Mouse (Mus musculus) sigmoid colon, adult 10 weeks (tissue): ENCODE measurements around the gene 2610044O15Rik8. TPM values are rescaled to one million over a fixed set of nuclear protein-coding genes. Genes with fewer than 3 reads are reported as not detected.

Experiments
- polyA plus RNA-seq: library from polyadenylated mRNA; stranded (reverse); fragments of 350-450 nt; fragmentation: Illumina TruSeq; extraction: RNeasy Lipid Tissue Mini Kit (QIAGEN cat#74804); gene quantifications from one replicate; pipeline ENCODE4 v1.2.3, GENCODE M21; 2014; ENCODE audit warnings: low read depth, low replicate concordance

2610044O15Rik8 gene
- polyA plus RNA-seq: 78.8 TPM

DNA sequence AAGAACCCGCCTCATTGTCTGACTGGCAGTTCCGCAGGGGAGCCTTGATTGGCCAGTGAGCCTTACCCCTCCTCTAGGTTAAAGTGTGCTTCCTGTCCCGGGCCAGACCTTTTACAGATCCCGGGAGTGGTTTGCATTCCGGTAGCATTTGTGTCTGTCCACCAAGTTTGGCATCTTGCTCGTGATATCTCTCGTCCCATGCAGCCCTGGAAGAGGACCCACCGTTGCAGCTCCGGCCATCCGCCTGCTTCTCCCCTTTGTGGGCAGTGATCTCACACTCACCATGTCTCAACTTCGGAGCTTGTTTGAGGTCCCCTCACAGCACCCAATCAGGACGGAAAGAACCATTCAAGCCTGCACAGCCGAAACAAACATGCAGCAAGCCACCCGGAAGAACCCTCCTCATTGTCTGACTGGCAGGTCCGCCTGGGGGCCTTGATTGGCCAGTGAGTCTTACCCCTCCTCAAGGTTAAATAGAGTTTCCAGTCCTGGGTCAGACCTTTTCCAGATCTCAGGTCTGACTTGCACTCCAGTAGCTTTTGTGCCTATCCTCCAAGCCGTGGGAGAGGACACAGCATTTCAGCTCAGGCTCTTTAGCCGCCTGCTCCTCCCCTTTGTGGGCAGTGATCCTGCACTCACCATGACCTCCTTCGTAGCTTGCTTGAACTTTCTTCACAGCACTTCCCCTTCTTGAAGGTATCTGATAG, at the start of gene 2610044O15Rik8:
TSS of gene 2610044O15Rik8 (minus strand) at position 380 of the 707 bp plus-strand sequence.

Other genes with a start within 250 kb of the 2610044O15Rik8 start
- gene Ccdc7a, start 168.9 kb downstream of the 2610044O15Rik8 start, polyA plus RNA-seq: not detected
- gene Ccdc7b, start 167.3 kb downstream of the 2610044O15Rik8 start, polyA plus RNA-seq: not detected
- gene Gm10999, start 102.7 kb downstream of the 2610044O15Rik8 start, polyA plus RNA-seq: not detected